Mouse (Mus musculus) thymus, adult 2 months (tissue): ENCODE results near the gene Dtx3. TPM values are rescaled to one million over a fixed set of nuclear protein-coding genes. Genes with fewer than 3 reads are reported as not detected.

Experiments used
- DNase-seq: peaks from one replicate; pipeline ENCODE4 v3.0.0; 2021
- H3K27ac ChIP-seq: fragments of 200-500 bp; 2 replicates; pipeline ENCODE4 v1.5.1; 2012; ENCODE audit warnings: low read length, control low read depth; ENCODE audit not compliant: control insufficient read depth, insufficient read depth
- H3K27me3 ChIP-seq: fragments of 200-500 bp; 2 replicates; pipeline ENCODE4 v1.6.1; 2012; ENCODE audit warnings: mild to moderate bottlenecking, low read length, moderate library complexity, mixed read lengths; ENCODE audit not compliant: control insufficient read depth, insufficient read depth
- H3K36me3 ChIP-seq: fragments of 200-500 bp; 2 replicates; pipeline ENCODE4 v1.6.1; 2012; ENCODE audit warnings: mild to moderate bottlenecking, low read length, moderate library complexity; ENCODE audit not compliant: control insufficient read depth, insufficient read depth
- H3K4me1 ChIP-seq: fragments of 200-500 bp; replicated peaks from 2 replicates; pipeline ENCODE4 v1.6.1; 2012; ENCODE audit warnings: low read length; ENCODE audit not compliant: control insufficient read depth, insufficient read depth
- H3K4me3 ChIP-seq: fragments of 200-500 bp; 2 replicates; pipeline ENCODE4 v1.5.1; 2012; ENCODE audit warnings: mild to moderate bottlenecking, low read length, control low read depth, moderate library complexity; ENCODE audit not compliant: control insufficient read depth, insufficient read depth
- CTCF ChIP-seq: fragments of 200-500 bp; IDR thresholded peaks from 2 replicates; pipeline ENCODE4 v1.5.1; 2012; ENCODE audit warnings: mild to moderate bottlenecking, control low read depth, low read length, moderate library complexity, borderline replicate concordance; ENCODE audit not compliant: control insufficient read depth, poor library complexity, insufficient read depth; ENCODE audit errors: extremely low read depth
- POLR2A ChIP-seq: fragments of 200-500 bp; IDR thresholded peaks from 2 replicates; pipeline ENCODE4 v1.6.1; 2012; ENCODE audit warnings: mild to moderate bottlenecking, low read length, control low read depth, moderate library complexity; ENCODE audit not compliant: control insufficient read depth, poor library complexity, insufficient read depth; ENCODE audit errors: extremely low read depth
- WGBS: fragments of 180-500 bp; shearing (Covaris S2); methylation state at CpG from one replicate; pipeline ENCODE4 v1.1.7; 2018; 5-methylcytosine and 5-hydroxymethylcytosine counted together
- polyA plus RNA-seq: library from polyadenylated mRNA; depleted of rRNA; stranded (reverse); fragments of >200 nt; gene quantifications from 2 replicates; pipeline ENCODE4 v1.2.3, GENCODE M21; 2012

Dtx3 gene
- polyA plus RNA-seq, 1 experiment, result 263 TPM

GRCm38 (mm10) chr10:127177235-127177634 is 18.3 kb downstream of the Dtx3 start:
- 22% methylated on average over 9 of the region's 9 CpGs for WGBS
- Histone ChIP-seq H3K27me3 (peaks cover 11% of the 10 kb centered on the region; the same call in 1 of the 2 replicates), H3K4me3 (no peak overlapping the region)

DNA sequence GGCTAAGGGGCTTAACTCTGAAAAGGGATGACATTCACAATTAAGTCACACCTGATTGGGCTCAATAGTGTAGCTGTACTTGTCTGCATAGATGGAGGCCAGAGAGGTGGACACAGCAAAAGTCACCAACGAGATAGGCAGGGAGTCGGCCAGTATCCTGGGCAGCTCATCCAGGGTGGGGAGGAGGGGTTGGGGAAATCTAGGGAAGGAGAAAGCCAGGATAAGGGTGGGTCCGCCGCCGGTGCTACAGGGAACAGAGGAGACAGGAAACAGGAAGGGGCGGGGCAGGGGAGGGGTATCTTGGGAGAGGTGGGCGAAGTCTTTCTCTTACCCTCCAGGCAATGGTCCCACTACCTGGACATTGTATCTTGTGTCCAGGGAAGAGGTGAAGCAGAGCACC is 18.8 kb downstream of the Dtx3 start:
- H3K36me3 ChIP-seq, result peaks cover 6% of the 10 kb centered on the region; the same call in 1 of the 2 replicates
- H3K4me3 ChIP-seq, result no peak overlapping the region
- TF ChIP-seq POLR2A (no peak), CTCF (no peak)
- no peak overlapping the region for H3K27ac ChIP-seq
- DNase-seq, result no peak
- peaks cover 27% of the 10 kb centered on the region for H3K4me1 ChIP-seq
- H3K27me3 ChIP-seq, result peaks cover 11% of the 10 kb centered on the region; the same call in 1 of the 2 replicates
- 11% methylated on average over 7 of the region's 7 CpGs for WGBS

More at GRCm38 (mm10) chr10:127177235-127177634, 18.3 kb downstream of the Dtx3 start:
- no peak overlapping the region for H3K27ac ChIP-seq
- H3K36me3 ChIP-seq, result peaks cover 1% of the 10 kb centered on the region; the same call in 1 of the 2 replicates
- H3K4me1 ChIP-seq, result peaks cover 27% of the 10 kb centered on the region
- TF ChIP-seq POLR2A (no peak), CTCF (no peak)
- DNase-seq, result no peak

- no peak overlapping the region for H3K4me3 ChIP-seq
- 44% methylated on average over 3 of the region's 3 CpGs for WGBS
- H3K36me3 ChIP-seq, result peaks cover 10% of the 10 kb centered on the region; the same call in 1 of the 2 replicates
- no peak overlapping the region for H3K27ac ChIP-seq
- H3K27me3 ChIP-seq, result peaks cover 11% of the 10 kb centered on the region; the same call in 1 of the 2 replicates
- DNase-seq, result no peak
- H3K4me1 ChIP-seq, result peaks cover 27% of the 10 kb centered on the region
- TF ChIP-seq POLR2A, result no peak
- no peak for TF ChIP-seq CTCF
These were observed 19.3 kb downstream of the Dtx3 start for GRCm38 (mm10) chr10:127176228-127176627.

GRCm38 (mm10) chr10:127174170-127174569 is 21.4 kb downstream of the Dtx3 start:
- peaks cover 15% of the 10 kb centered on the region; the same call in 1 of the 2 replicates for H3K36me3 ChIP-seq
- H3K27me3 ChIP-seq, result peaks cover 11% of the 10 kb centered on the region; the same call in 1 of the 2 replicates
- DNase-seq, result no peak
- TF ChIP-seq CTCF (no peak), POLR2A (no peak)
- no peak overlapping the region for H3K27ac ChIP-seq
- H3K4me3 ChIP-seq, result no peak overlapping the region
- WGBS, result 88% methylated on average over 7 of the region's 7 CpGs
- peaks cover 26% of the 10 kb centered on the region for H3K4me1 ChIP-seq

- no peak for TF ChIP-seq CTCF
- no peak for TF ChIP-seq POLR2A
- Histone ChIP-seq H3K4me3 (no peak overlapping the region), H3K4me1 (peaks cover 23% of the 10 kb centered on the region), H3K27ac (no peak overlapping the region), H3K36me3 (peaks cover 15% of the 10 kb centered on the region; the same call in 1 of the 2 replicates), H3K27me3 (peaks cover 7% of the 10 kb centered on the region; the same call in 1 of the 2 replicates)
- no peak for DNase-seq
- WGBS, result 86% methylated on average over 16 of the region's 16 CpGs
These were observed 22.1 kb downstream of the Dtx3 start for GRCm38 (mm10) chr10:127173148-127174065.

GRCm38 (mm10) chr10:127171631-127172200 is 23.8 kb downstream of the Dtx3 start:
- no peaks in the 10 kb centered on the region; the same call in 1 of the 2 replicates for H3K27me3 ChIP-seq
- H3K4me3 ChIP-seq, result no peak overlapping the region
- TF ChIP-seq POLR2A (no peak), CTCF (no peak)
- no peak overlapping the region for H3K27ac ChIP-seq
- peaks cover 15% of the 10 kb centered on the region for H3K4me1 ChIP-seq
- 95% methylated on average over 15 of the region's 15 CpGs for WGBS
- H3K36me3 ChIP-seq, result peaks cover 15% of the 10 kb centered on the region; the same call in 1 of the 2 replicates
- DNase-seq, result no peak
